Mouse (Mus musculus) heart, postnatal 0 days (tissue): Measurements from ENCODE around the gene Ankrd49. TPM values are rescaled to one million over a fixed set of nuclear protein-coding genes. Genes with fewer than 3 reads are reported as not detected.
A peak's percentile ranks its signal among the peaks of the same experiment; 100 is the strongest.

Experiments used
- ATAC-seq: fragments of 200-750 bp; cut with Nextera tagmentation; 2 replicates; pipeline ENCODE4 v1.8.0; 2017; ENCODE audit warnings: low read depth, moderate number of reproducible peaks, moderate library complexity; ENCODE audit not compliant: insufficient read depth
- DNase-seq: peaks from one replicate; pipeline ENCODE4 v3.0.0-alpha.2; 2016; ENCODE audit warnings: low spot score
- H3K27ac ChIP-seq: fragments of 300-500 bp; sonication (generic); 2 replicates; pipeline ENCODE4 v1.5.1; 2014; ENCODE audit warnings: low read depth, mild to moderate bottlenecking
- H3K27me3 ChIP-seq: fragments of 300-500 bp; sonication (generic); 2 replicates; pipeline ENCODE4 v1.6.1; 2014; ENCODE audit warnings: low read length, mixed read lengths; ENCODE audit not compliant: control insufficient read depth, insufficient read depth
- H3K36me3 ChIP-seq: fragments of 300-500 bp; sonication (generic); replicated peaks from 2 replicates; pipeline ENCODE4 v1.6.1; 2014; ENCODE audit warnings: low read length, mixed read lengths; ENCODE audit not compliant: control insufficient read depth, insufficient read depth
- H3K4me1 ChIP-seq: fragments of 300-500 bp; sonication (generic); 2 replicates; pipeline ENCODE4 v1.6.1; 2014; ENCODE audit warnings: antibody characterized with exemption; ENCODE audit not compliant: control insufficient read depth, insufficient read depth
- H3K4me2 ChIP-seq: fragments of 300-500 bp; sonication (generic); 2 replicates; pipeline ENCODE4 v1.6.1; 2014; ENCODE audit warnings: low read depth, mild to moderate bottlenecking, low read length, moderate library complexity
- H3K4me3 ChIP-seq: fragments of 300-500 bp; sonication (generic); 2 replicates; pipeline ENCODE4 v1.5.1; 2014; ENCODE audit warnings: low read depth, low read length
- H3K9ac ChIP-seq: fragments of 300-500 bp; sonication (generic); replicated peaks from 2 replicates; pipeline ENCODE4 v1.6.1; 2014; ENCODE audit warnings: low read depth, low read length, mixed read lengths
- H3K9me3 ChIP-seq: fragments of 300-500 bp; sonication (generic); replicated peaks from 2 replicates; pipeline ENCODE4 v1.6.1; 2016; ENCODE audit warnings: low read length; ENCODE audit not compliant: control insufficient read depth
- CTCF ChIP-seq: IDR thresholded peaks from 2 replicates; pipeline ENCODE4 v1.5.1; 2016; ENCODE audit warnings: antibody characterized with exemption, control low read depth, low read depth
- EP300 ChIP-seq: IDR thresholded peaks from 2 replicates; pipeline ENCODE4 v1.6.1; 2016; ENCODE audit warnings: antibody characterized with exemption, low read depth
- WGBS: fragments of 180-500 bp; shearing (Covaris S2); extraction: QIAGEN DNeasy Blood & Tissue Kit; methylation state at CpG from one replicate; pipeline ENCODE4 v1.1.7; 2014; 5-methylcytosine and 5-hydroxymethylcytosine counted together
- polyA plus RNA-seq: library from polyadenylated mRNA; unstranded; fragments of >200 nt; fragmentation: Nextera tagmentation; extraction: Ambion mirVana; gene quantifications from 2 replicates; pipeline ENCODE4 v1.2.1, GENCODE M21; 2015
- total RNA-seq: library from RNA; depleted of rRNA; stranded (reverse); fragments of >200 nt; gene quantifications from 2 replicates; pipeline ENCODE4 v1.2.3, GENCODE M21; 2014; ENCODE audit warnings: low replicate concordance; rRNA removed

Ankrd49 gene
- 7.8 and 25.8 TPM in 2 replicates for total RNA-seq
- polyA plus RNA-seq, result 15.5 and 18.0 TPM in 2 replicates

- H3K4me2 ChIP-seq, result peak within 1 kb of the TSS; percentile 94
- H3K36me3 ChIP-seq, result peaks cover 41% of the 10 kb centered on the region
- peak within 1 kb of the TSS; percentile 90 for H3K4me3 ChIP-seq
- TF ChIP-seq CTCF (no peak), EP300 (peak; percentile 88)
- WGBS, result under 1% methylated on average over 62 of the region's 62 CpGs
- no peaks in the 10 kb centered on the region for H3K9me3 ChIP-seq
- no peaks in the 10 kb centered on the region for H3K27me3 ChIP-seq
- peak; percentile 99 for ATAC-seq
- peak; percentile 97 for DNase-seq
- H3K4me1 ChIP-seq, result peaks cover 3% of the 10 kb centered on the region; the same call in 1 of the 2 replicates
- H3K9ac ChIP-seq, result peak within 1 kb of the TSS; percentile 81
- peak within 1 kb of the TSS; percentile 94 for H3K27ac ChIP-seq
These were observed at the start of gene Ankrd49, which contains the start of gene Mre11a for GRCm38 (mm10) chr9:14784039-14785002. Ankrd49 (minus strand) TSS chr9:14784856. Mre11a (plus strand) TSS chr9:14784654.

GRCm38 (mm10) chr9:14832046-14832445, 47.4 kb upstream of the Ankrd49 start:
- DNase-seq, result no peak
- no peak overlapping the region for H3K27ac ChIP-seq
- H3K4me1 ChIP-seq, result no peaks in the 10 kb centered on the region
- WGBS, result 79% methylated on average over 5 of the region's 5 CpGs
- H3K9me3 ChIP-seq, result no peaks in the 10 kb centered on the region
- peaks cover 63% of the 10 kb centered on the region for H3K36me3 ChIP-seq
- TF ChIP-seq CTCF, result peak; percentile 20; the same call in 1 of the 2 replicates
- TF ChIP-seq EP300, result no peak
- H3K27me3 ChIP-seq, result no peaks in the 10 kb centered on the region
- H3K4me3 ChIP-seq, result no peak overlapping the region
- no peak for ATAC-seq
- no peak overlapping the region for H3K4me2 ChIP-seq
- no peak overlapping the region for H3K9ac ChIP-seq

GRCm38 (mm10) chr9:14827875-14828274, 43.2 kb upstream of the Ankrd49 start:
- H3K4me3 ChIP-seq, result no peak overlapping the region
- no peak for DNase-seq
- H3K27me3 ChIP-seq, result no peaks in the 10 kb centered on the region
- WGBS, result 47% methylated on average over 2 of the region's 2 CpGs
- H3K36me3 ChIP-seq, result peaks cover 53% of the 10 kb centered on the region
- no peak overlapping the region for H3K27ac ChIP-seq
- H3K9me3 ChIP-seq, result no peaks in the 10 kb centered on the region
- H3K9ac ChIP-seq, result no peak overlapping the region
- no peak overlapping the region for H3K4me2 ChIP-seq
- TF ChIP-seq EP300 (no peak), CTCF (no peak)
- H3K4me1 ChIP-seq, result no peaks in the 10 kb centered on the region
- ATAC-seq, result no peak

- H3K4me3 ChIP-seq, result no peak overlapping the region
- H3K4me1 ChIP-seq, result no peaks in the 10 kb centered on the region
- no peak overlapping the region for H3K27ac ChIP-seq
- TF ChIP-seq EP300 (no peak), CTCF (no peak)
- no peaks in the 10 kb centered on the region for H3K9me3 ChIP-seq
- H3K36me3 ChIP-seq, result peaks cover 47% of the 10 kb centered on the region; the same call in 1 of the 2 replicates
- H3K4me2 ChIP-seq, result no peak overlapping the region
- H3K27me3 ChIP-seq, result no peaks in the 10 kb centered on the region
- 81% methylated on average over 5 of the region's 5 CpGs for WGBS
- no peak for DNase-seq
- no peak for ATAC-seq
- no peak overlapping the region for H3K9ac ChIP-seq
These were observed 40.2 kb upstream of the Ankrd49 start for GRCm38 (mm10) chr9:14824840-14825239.

GRCm38 (mm10) chr9:14821396-14821795, 36.7 kb upstream of the Ankrd49 start:
- Histone ChIP-seq H3K36me3 (peaks cover 62% of the 10 kb centered on the region), H3K4me1 (no peaks in the 10 kb centered on the region), H3K4me3 (no peak overlapping the region), H3K9me3 (no peaks in the 10 kb centered on the region), H3K27ac (no peak overlapping the region), H3K4me2 (no peak overlapping the region), H3K9ac (no peak overlapping the region), H3K27me3 (no peaks in the 10 kb centered on the region)
- no peak for DNase-seq
- ATAC-seq, result no peak
- TF ChIP-seq EP300 (no peak), CTCF (no peak)
